Mouse (Mus musculus) kidney, postnatal 0 days (tissue): ENCODE results near the gene Llgl2. TPM values are rescaled to one million over a fixed set of nuclear protein-coding genes. Genes with fewer than 3 reads are reported as not detected.

Experiments
- ATAC-seq: fragments of 200-750 bp; cut with Nextera tagmentation; replicated peaks from 2 replicates; pipeline ENCODE4 v1.8.0; 2017; ENCODE audit warnings: low read depth, moderate number of reproducible peaks, moderate TSS enrichment, moderate library complexity; ENCODE audit not compliant: low FRiP score
- DNase-seq: peaks from one replicate; pipeline ENCODE4 v3.0.0-alpha.2; 2016; ENCODE audit warnings: low spot score
- H3K27ac ChIP-seq: fragments of 300-500 bp; sonication (generic); 2 replicates; pipeline ENCODE4 v1.5.1; 2014; ENCODE audit warnings: mild to moderate bottlenecking
- H3K27me3 ChIP-seq: fragments of 300-500 bp; sonication (generic); 2 replicates; pipeline ENCODE4 v1.6.1; 2014; ENCODE audit warnings: low read length, mixed read lengths; ENCODE audit not compliant: insufficient read depth
- H3K36me3 ChIP-seq: fragments of 300-500 bp; sonication (generic); 2 replicates; pipeline ENCODE4 v1.6.1; 2014; ENCODE audit warnings: low read length, mixed read lengths; ENCODE audit not compliant: insufficient read depth
- H3K4me1 ChIP-seq: fragments of 300-500 bp; sonication (generic); replicated peaks from 2 replicates; pipeline ENCODE4 v1.6.1; 2014; ENCODE audit warnings: antibody characterized with exemption, low read length, mixed read lengths; ENCODE audit not compliant: insufficient read depth
- H3K4me2 ChIP-seq: fragments of 300-500 bp; sonication (generic); 2 replicates; pipeline ENCODE4 v1.6.1; 2014; ENCODE audit warnings: mild to moderate bottlenecking, low read length, moderate library complexity, mixed read lengths
- H3K4me3 ChIP-seq: fragments of 300-500 bp; sonication (generic); replicated peaks from 2 replicates; pipeline ENCODE4 v1.5.1; 2014; ENCODE audit warnings: low read depth, low read length
- H3K9ac ChIP-seq: fragments of 300-500 bp; sonication (generic); 2 replicates; pipeline ENCODE4 v1.6.1; 2014; ENCODE audit warnings: low read depth, low read length
- H3K9me3 ChIP-seq: fragments of 300-500 bp; sonication (generic); replicated peaks from 2 replicates; pipeline ENCODE4 v1.6.1; 2016; ENCODE audit warnings: low read length, inconsistent platforms, mixed read lengths
- CTCF ChIP-seq: IDR thresholded peaks from 2 replicates; pipeline ENCODE4 v1.5.1; 2016; ENCODE audit warnings: antibody characterized with exemption, low read depth, mild to moderate bottlenecking, moderate library complexity
- WGBS: fragments of 180-500 bp; shearing (Covaris S2); extraction: QIAGEN DNeasy Blood & Tissue Kit; methylation state at CpG from one replicate; pipeline ENCODE4 v1.1.7; 2014; 5-methylcytosine and 5-hydroxymethylcytosine counted together
- polyA plus RNA-seq: library from polyadenylated mRNA; unstranded; fragments of >200 nt; fragmentation: Nextera tagmentation; extraction: Ambion mirVana; gene quantifications from 2 replicates; pipeline ENCODE4 v1.2.1, GENCODE M21; 2015

The Llgl2 gene
- polyA plus RNA-seq, 1 experiment from 2014 or later = 61.2 TPM

DNA sequence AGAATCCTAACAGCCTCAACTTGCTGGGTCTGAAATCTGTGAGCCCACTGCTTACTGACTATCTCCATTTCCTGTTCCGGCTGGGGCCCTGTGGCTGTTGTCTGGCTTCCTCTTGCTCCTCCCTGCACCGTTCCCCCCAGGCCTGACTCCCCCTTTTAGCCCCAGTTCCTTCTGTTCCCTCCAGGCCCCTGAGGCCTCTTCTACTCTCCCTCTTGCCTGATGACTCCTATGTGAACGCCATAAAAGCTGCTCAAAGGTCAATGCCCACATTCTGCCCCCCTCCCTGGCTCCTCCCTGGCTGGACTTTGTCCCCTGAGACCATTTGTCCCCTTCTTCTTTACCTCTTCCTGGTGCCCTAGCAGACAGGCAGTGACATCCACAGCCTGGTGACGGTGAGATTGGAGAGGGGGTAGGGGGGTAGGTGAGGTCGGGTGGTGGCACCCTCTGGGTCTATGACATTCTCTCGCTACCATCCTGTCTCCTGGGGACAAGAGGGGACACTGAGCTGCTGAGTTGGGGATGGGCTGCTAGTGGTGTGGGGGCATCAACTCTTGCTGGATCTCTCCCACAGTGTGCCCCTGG is 53.4 kb downstream of the Llgl2 start:
- Histone ChIP-seq H3K4me1 (no peaks in the 10 kb centered on the region), H3K27me3 (no peaks in the 10 kb centered on the region), H3K27ac (peak overlapping the region; percentile 76), H3K4me3 (no peak overlapping the region; the same call in 1 of the 2 replicates), H3K9ac (0 out of 2 replicates have a peak overlapping the region, but pooled peaks have one; percentile 40), H3K9me3 (no peaks in the 10 kb centered on the region), H3K36me3 (no peaks in the 10 kb centered on the region), H3K4me2 (peak overlapping the region; percentile 21; the same call in 1 of the 2 replicates)
- DNase-seq (no peak), ATAC-seq (peak; percentile 68)
- TF ChIP-seq CTCF = no peak
- WGBS = 36% methylated on average over 6 of the region's 6 CpGs

DNA sequence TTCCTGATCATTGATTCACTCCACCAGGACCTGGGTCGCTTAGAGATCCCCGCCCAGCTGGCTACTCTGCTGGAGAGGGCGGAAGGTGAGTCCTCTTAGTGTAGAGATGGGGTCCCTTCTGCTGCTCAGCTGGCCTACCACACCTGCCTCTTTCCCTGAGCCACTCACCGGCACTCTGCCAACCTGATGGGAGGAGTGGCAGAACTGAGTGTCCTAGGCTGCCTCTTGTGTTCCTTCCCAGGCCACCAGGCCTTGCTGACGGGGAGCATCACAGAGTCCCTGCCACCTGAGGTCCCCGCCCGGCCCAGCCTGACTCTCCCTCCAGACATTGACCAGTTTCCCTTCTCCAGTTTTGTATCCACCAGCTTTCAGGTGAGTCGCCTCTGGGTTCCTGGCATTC is 54.2 kb downstream of the Llgl2 start:
- Histone ChIP-seq H3K27ac (no peak overlapping the region), H3K9me3 (no peaks in the 10 kb centered on the region), H3K4me2 (peak overlapping the region; percentile 21), H3K36me3 (no peaks in the 10 kb centered on the region), H3K4me3 (no peak overlapping the region), H3K9ac (0 out of 2 replicates have a peak overlapping the region, but pooled peaks have one; percentile 31), H3K4me1 (no peaks in the 10 kb centered on the region), H3K27me3 (no peaks in the 10 kb centered on the region)
- DNase-seq = no peak
- ATAC-seq = no peak
- 68% methylated on average over 8 of the region's 8 CpGs for WGBS
- TF ChIP-seq CTCF = no peak

DNA sequence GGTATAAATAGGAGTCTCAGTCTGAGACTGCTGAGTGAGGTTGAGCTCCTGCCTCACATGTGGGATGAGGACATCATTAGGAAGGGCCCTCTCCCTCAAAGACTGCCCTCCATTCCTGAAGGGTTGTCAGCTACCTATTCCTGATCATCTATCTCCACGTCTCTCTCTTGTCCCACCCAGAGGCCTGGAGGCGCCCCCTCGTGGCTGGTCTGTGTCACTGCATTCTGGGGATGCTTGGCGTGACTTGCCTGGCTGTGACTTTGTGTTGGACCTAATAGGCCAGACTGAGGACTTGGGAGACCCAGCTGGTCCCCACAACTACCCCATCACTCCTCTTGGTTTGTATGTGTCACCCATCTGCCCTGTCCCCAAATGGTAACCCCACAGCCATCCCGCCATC is 57.2 kb downstream of the Llgl2 start:
- ATAC-seq = no peak
- TF ChIP-seq CTCF = peak; percentile 77
- no peak overlapping the region for H3K9ac ChIP-seq
- no peak for DNase-seq
- no peak overlapping the region for H3K4me2 ChIP-seq
- no peaks in the 10 kb centered on the region for H3K9me3 ChIP-seq
- no peaks in the 10 kb centered on the region for H3K27me3 ChIP-seq
- WGBS = 30% methylated on average over 5 of the region's 5 CpGs
- no peaks in the 10 kb centered on the region for H3K36me3 ChIP-seq
- no peak overlapping the region for H3K27ac ChIP-seq
- H3K4me1 ChIP-seq = 0 out of 2 replicates have a peak, but pooled peaks cover 3% of the 10 kb centered on the region
- H3K4me3 ChIP-seq = no peak overlapping the region

DNA sequence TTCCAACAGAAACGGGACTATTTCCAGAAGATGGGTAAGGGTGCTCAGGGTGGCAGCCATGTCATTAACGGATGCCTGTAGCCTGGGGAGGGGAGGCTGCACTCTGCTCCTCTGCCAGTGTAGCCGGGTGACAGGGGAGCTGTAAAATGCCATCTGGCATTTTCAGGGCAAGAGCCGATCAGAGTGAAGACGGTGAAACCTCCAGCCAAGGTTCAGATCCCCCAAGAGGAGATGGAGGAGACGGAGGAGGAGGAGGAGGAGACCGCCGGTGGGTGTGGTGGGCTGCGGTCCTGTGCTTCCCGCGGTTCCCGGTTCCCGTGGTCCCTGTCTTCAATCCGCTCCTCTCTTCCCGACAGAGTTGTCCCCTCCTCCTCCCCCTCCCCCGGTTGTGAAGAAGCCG is 59.4 kb downstream of the Llgl2 start:
- H3K9ac ChIP-seq = no peak overlapping the region
- no peak overlapping the region for H3K27ac ChIP-seq
- TF ChIP-seq CTCF = no peak
- H3K4me3 ChIP-seq = no peak overlapping the region
- 0 out of 2 replicates have a peak overlapping the region, but pooled peaks have one; percentile 7 for H3K4me2 ChIP-seq
- H3K36me3 ChIP-seq = no peaks in the 10 kb centered on the region
- H3K27me3 ChIP-seq = no peaks in the 10 kb centered on the region
- H3K4me1 ChIP-seq = 0 out of 2 replicates have a peak, but pooled peaks cover 3% of the 10 kb centered on the region
- H3K9me3 ChIP-seq = no peaks in the 10 kb centered on the region
- DNase-seq (no peak), ATAC-seq (no peak)
- 15% methylated on average over 17 of the region's 17 CpGs for WGBS

DNA sequence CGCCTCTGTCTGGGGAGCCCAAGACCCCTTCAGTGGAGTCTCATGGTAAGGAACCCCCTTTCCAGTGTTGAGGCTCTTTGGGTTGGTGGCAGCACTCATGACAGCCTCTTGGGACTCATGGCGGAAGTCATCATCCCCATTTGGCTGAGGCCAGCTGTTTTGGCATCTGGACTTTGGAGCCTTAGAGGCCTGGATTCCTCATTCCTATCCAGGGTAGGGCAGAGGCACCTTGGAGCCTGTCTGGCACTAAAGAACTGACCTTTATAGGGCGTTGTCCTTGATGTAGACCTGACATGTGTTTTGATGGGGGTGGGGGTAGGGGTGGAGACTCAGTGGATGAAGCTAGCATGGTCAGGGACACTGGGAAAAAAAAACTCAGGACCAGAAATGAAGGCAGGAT is 60.5 kb downstream of the Llgl2 start:
- Histone ChIP-seq H3K4me3 (no peak overlapping the region), H3K4me2 (no peak overlapping the region), H3K4me1 (0 out of 2 replicates have a peak, but pooled peaks cover 3% of the 10 kb centered on the region), H3K27me3 (no peaks in the 10 kb centered on the region), H3K36me3 (no peaks in the 10 kb centered on the region), H3K9ac (no peak overlapping the region), H3K9me3 (no peaks in the 10 kb centered on the region), H3K27ac (no peak overlapping the region)
- no peak for DNase-seq
- ATAC-seq = no peak
- TF ChIP-seq CTCF = no peak
- 95% methylated on average over 3 of the region's 3 CpGs for WGBS

DNA sequence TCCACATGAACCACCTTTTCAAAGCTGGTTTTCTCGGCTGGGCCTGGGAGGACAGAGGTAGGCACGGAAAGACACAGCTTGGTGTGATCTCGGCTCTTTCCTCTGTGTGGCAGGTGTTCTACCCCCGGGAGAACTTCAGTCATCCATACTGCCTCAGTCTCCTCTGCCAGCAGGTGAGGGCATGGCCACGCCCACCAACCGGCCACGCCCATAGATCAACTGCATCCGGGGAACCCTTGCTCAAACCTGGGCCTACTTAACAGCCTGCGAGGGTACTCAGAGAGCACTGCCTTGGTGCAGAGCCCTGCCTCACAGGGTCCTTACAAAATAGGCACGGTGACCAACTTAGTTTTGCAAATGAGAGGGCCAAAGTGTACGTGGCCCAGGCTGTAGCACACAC is 61.4 kb downstream of the Llgl2 start:
- DNase-seq (no peak), ATAC-seq (no peak)
- Histone ChIP-seq H3K4me1 (0 out of 2 replicates have a peak, but pooled peaks cover 3% of the 10 kb centered on the region), H3K4me2 (no peak overlapping the region), H3K27me3 (no peaks in the 10 kb centered on the region), H3K9ac (no peak overlapping the region), H3K9me3 (no peaks in the 10 kb centered on the region), H3K36me3 (no peaks in the 10 kb centered on the region), H3K27ac (no peak overlapping the region), H3K4me3 (no peak overlapping the region)
- WGBS = 74% methylated on average over 11 of the region's 11 CpGs
- no peak for TF ChIP-seq CTCF

DNA sequence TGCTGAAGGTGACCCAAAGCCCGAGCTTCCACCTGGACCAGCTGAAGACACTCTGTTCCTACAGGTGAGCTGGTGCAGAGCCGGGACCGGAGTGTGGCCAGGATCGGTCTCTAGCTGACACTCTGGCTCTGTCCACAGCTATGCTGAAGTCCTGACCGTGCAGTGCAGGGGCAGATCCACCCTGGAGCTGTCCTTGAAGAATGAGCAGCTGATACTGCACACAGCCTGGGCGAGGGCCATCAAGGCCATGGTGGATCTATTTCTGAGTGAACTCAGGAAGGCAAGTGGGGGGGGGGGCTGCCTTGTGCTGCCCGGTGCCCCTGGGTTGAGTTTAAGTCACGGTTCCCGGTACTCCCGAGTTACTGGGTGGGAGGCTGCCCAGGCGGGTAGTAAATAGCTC is 62.6 kb downstream of the Llgl2 start:
- ATAC-seq = no peak
- DNase-seq = no peak
- no peaks in the 10 kb centered on the region for H3K36me3 ChIP-seq
- no peaks in the 10 kb centered on the region for H3K9me3 ChIP-seq
- no peak for TF ChIP-seq CTCF
- no peak overlapping the region for H3K27ac ChIP-seq
- H3K27me3 ChIP-seq = no peaks in the 10 kb centered on the region
- WGBS = 82% methylated on average over 11 of the region's 11 CpGs
- H3K4me3 ChIP-seq = no peak overlapping the region
- H3K9ac ChIP-seq = no peak overlapping the region
- 0 out of 2 replicates have a peak, but pooled peaks cover 3% of the 10 kb centered on the region for H3K4me1 ChIP-seq
- H3K4me2 ChIP-seq = no peak overlapping the region
